Mouse (Mus musculus) heart, adult 2 months (tissue): ENCODE measurements at regions not wholly inside any gene's neighbourhood (a gene's known extent, or its start where the extent isn't known, plus 50 kb on each side); places are given as distances from the start of the nearest gene placed in this dataset.

Source experiments
- CTCF ChIP-seq: fragments of 200-600 bp; IDR thresholded peaks from 2 replicates; pipeline ENCODE4 v1.8.1; 2022; ENCODE audit warnings: antibody characterized with exemption, mild to moderate bottlenecking, moderate library complexity
- EP300 ChIP-seq: fragments of 200-500 bp; IDR thresholded peaks from 2 replicates; pipeline ENCODE4 v1.6.1; 2011; ENCODE audit warnings: low read depth, low read length, control low read depth; ENCODE audit not compliant: insufficient read depth
- POLR2A ChIP-seq: fragments of 200-500 bp; IDR thresholded peaks from 2 replicates; pipeline ENCODE4 v1.6.1; 2011; ENCODE audit warnings: mild to moderate bottlenecking, low read depth, low read length, control low read depth; ENCODE audit not compliant: insufficient read depth

DNA sequence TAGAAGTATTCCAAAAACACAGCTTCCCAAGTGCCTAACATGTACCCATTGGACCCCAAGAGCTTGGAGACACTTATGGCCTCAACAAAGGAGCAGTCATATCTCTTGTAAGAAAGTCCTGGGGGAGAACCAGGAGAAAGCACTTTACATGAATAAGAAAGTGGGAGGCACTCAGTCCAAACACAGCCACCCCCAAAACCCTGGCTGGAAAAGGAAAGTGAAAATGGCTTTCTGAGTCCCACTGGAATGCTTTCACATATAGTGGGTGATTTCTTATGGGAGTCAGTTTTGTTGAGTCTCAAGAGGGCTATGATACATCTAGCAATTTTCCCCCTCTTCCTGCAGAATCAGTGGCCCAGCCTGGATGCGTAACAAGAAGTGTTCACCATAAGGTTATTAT lies 55.0 kb upstream of the Ccdc85a start:
- TF ChIP-seq POLR2A (no peak), CTCF (no peak), EP300 (no peak)
